Mouse (Mus musculus) midbrain, embryonic 16.5 days (tissue): ENCODE results near the gene Gm13101. TPM values are rescaled to one million over a fixed set of nuclear protein-coding genes. Genes with fewer than 3 reads are reported as not detected.

Experiments used
- polyA plus RNA-seq: library from polyadenylated mRNA; unstranded; fragments of >200 nt; fragmentation: Nextera tagmentation; extraction: Ambion mirVana; gene quantifications from 2 replicates; pipeline ENCODE4 v1.2.1, GENCODE M21; 2015

Gene Gm13101
- polyA plus RNA-seq, 1 experiment from 2014 or later: not detected

Other genes starting within 250 kb of the Gm13101 start
- not detected in 2 replicates for gene Gm13078, start 247.5 kb downstream of the Gm13101 start, polyA plus RNA-seq
- not detected in 2 replicates for gene Gm13023, start 177.6 kb downstream of the Gm13101 start, polyA plus RNA-seq
- not detected in 2 replicates for gene Gm13084, start 150.9 kb downstream of the Gm13101 start, polyA plus RNA-seq
- gene Gm13103, start 120.5 kb downstream of the Gm13101 start, polyA plus RNA-seq: not detected in 2 replicates
- gene Pramef6, start 66.6 kb downstream of the Gm13101 start, polyA plus RNA-seq: not detected in 2 replicates
- not detected in 2 replicates for gene Pramef25, start 15.9 kb downstream of the Gm13101 start, polyA plus RNA-seq
- gene Pramef17, start 27.4 kb upstream of the Gm13101 start, polyA plus RNA-seq: not detected in 2 replicates
- gene Pramel4, start 92.2 kb upstream of the Gm13101 start, polyA plus RNA-seq: not detected in 2 replicates
- gene Gm13102, start 139.5 kb upstream of the Gm13101 start, polyA plus RNA-seq: not detected in 2 replicates
- not detected in 2 replicates for gene Oog3, start 195.7 kb upstream of the Gm13101 start, polyA plus RNA-seq
- not detected in 2 replicates for gene Oog2, start 223.8 kb upstream of the Gm13101 start, polyA plus RNA-seq
- gene C87977, start 246.4 kb upstream of the Gm13101 start, polyA plus RNA-seq: not detected in 2 replicates